Mouse (Mus musculus): ENCODE measurements around the gene Sh2d3c.

The Sh2d3c gene

DNA sequence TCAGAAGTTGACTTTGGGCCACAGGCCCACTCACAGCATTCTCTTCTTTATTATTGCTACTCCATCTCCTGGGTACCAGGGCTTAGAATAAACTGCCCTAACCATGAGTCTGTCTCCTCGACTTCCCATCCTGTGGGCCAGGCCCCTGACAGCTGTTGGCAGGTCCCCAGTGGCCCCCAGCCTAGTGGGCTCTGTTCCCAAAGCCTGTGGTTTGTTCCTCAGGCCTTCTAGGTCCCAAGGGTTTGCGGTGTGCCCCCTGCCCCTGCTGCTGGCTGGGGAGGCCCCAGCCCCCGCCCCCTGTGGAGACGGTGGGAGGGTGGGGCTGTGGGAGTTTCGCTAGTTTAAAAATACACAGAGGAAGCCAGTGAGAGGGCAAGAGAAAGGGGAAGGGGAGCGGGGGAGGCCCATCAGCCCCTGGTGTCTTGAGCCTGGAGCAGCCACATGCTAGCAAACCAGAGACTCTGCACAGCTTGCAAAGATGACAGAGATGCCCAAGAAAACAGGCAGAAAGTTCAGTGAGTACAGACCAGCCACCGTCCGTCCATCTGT is at the start of gene Sh2d3c:
Gene Sh2d3c, plus strand, starts transcription at position 375 of the 549 bp plus-strand sequence.
- DNase-seq = peak; percentile 49 to 53

DNA sequence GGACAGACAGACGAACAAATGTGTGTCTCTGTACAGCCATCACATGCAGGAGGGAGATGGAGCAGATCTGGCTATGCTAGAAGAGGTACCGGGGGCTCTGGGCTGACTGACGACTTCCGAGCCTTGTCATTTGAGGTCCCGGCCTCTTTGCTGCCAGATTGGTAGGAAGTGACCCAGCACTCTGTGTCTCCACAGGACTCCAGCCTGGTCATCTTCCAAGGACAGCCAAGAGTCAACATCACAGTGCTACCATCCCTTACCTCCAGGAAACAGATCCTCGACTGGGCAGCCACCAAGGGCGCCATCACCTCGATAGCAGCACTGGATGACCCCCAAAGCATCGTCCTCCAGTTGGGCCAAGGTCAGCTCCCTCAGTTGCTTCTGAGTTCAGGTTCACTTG is 49.7 kb upstream of the Sh2d3c start:
- no peak for DNase-seq

DNA sequence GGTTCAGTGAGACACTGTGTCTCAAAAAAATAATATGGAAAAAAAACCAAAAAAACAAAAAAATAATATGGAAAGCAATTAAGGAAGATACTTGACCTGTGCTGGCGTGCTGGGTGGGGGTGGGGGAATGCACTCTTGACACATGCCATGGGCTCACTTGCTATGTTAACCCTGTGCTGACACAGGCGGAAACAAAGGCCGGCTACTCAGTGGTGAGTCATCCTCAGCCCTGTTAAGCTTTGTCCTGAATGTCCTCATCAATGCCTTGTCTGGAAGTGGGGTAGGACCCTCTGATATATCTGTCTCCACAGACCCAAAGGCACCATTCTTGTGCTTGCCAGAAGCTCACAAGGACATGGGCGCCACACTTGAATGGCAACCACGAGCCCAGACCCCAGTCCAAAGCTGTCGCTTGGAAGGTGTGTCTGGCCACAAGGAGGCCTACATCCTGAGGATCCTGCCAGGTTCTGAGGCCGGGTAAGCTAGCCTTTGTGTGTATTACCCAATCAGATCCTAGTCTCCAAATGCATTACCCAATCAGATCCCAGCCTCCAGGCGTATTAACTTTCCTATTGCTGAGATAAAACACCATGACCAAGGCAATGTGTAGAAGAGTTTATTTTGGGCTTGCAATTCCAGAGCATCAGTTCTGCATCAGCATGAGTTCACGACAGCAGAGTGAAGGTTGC is 48.8 kb upstream of the Sh2d3c start:
- DNase-seq = no peak

DNA sequence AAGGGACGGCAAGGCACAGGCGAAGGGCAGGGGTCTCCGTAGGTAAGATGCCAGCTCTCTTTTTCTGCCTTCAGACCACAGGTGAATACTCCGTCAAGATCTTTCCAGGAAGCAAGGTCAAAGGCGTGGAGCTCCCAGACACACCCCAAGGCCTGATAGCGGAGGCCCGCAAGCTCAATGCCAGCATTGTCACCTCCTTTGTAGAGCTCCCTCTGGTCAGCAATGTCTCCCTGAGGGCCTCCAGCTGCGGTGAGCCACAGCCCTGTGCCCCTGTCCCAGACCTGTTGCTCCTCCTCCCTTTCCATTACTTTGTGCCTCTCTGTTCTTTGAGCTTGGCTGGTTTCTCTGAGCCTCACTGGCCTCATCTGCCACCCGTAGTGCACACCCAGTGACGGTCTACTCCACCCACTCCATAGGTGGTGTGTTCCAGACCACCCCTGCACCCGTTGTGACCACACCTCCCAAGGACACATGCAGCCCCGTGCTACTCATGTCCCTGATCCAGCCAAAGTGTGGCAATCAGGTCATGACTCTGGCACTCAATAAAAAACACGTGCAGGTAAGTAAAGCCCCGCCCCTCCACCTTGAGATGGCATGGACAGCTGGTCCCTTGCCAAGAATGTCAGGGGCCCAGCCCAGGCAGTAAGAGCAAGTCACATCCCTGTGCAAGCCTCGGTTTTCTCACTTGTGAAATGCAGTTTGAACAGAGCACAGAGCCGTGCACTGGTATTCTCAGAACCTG is 47.5 kb upstream of the Sh2d3c start:
- no peak for DNase-seq

DNA sequence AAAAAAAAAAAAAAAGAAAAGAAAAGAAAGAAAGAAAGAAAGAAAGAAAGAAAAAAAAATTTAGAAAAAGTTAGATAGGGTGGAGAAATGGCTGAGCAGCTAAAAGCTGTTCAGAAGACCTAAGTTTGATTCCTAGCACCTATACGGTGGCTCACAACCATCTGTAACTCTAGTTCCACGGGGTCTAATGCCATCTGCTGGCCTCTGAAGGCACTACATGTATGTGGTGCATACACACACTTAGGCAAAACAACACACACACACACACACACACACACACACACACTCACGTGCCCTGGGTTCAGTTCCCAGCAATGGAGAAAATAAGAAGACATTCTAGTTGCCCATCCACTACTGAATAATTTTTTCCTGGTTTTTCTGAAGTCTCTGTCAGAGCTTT is 44.0 kb upstream of the Sh2d3c start:
- DNase-seq = no peak

DNA sequence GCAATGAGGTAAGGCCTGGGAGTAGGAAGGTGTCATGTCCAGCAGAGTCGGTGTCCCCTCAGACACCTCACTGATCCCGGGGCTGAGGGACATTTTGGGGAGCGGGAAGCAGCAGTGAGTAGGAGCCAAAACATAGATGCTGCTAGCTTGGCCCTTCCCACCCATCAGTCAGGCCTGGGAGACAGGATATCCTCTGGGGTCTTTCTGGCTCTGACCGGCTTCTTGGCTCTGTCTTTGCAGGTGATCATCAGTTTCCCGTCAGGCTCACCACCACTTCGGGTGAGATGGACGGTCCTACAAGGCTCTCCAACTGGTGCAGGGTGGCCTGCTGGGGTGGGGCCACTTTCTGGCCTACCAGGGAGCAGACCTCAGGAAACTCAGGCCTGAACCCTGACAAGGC is 43.2 kb upstream of the Sh2d3c start:
- no peak for DNase-seq

DNA sequence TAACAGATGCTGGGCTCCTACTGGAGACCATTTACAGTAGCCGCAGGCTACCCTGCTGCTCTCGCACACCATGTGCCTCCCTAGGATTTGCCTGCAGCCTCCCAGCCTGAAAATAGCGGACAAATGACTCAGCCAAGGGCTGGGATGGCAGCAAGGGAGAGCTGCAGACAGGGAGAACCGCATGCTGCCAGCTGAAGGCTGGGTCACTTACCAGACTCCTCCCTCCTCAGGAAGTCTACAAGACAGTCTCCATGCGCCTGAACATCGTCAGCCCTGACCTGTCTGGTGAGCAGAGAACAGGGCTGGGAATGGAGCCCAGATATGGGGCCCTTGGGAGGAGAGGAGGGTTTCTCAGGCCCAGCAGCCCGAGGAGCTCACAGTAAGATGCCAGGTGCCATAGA is 40.8 kb upstream of the Sh2d3c start:
- DNase-seq = no peak

DNA sequence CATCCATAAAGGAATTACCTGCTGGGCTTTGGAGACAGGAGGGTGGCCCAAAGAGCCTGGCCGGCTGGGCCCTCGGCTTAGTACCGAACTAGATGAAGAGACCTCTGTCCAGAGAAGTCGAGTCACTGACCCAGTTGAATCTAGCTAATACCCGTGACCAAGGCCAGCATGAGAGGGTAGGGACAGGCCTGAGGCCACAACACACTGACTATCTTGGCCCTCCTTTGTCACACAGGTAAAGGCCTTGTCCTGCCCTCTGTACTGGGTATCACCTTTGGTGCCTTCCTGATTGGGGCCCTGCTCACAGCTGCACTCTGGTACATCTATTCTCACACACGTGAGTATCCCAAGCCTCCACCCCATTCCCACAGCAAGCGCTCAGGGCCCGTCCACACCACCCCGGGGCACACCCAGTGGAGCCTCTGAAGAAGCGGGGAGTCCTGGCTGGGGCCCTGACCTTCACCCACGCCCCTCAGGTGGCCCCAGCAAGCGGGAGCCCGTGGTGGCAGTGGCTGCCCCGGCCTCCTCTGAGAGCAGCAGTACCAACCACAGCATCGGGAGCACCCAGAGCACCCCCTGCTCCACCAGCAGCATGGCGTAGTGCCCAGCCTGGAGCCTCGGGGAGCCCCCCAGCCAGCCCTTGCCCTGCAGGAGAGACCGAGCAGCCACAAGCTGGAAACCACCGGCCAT is 39.7 kb upstream of the Sh2d3c start:
- DNase-seq = no peak

DNA sequence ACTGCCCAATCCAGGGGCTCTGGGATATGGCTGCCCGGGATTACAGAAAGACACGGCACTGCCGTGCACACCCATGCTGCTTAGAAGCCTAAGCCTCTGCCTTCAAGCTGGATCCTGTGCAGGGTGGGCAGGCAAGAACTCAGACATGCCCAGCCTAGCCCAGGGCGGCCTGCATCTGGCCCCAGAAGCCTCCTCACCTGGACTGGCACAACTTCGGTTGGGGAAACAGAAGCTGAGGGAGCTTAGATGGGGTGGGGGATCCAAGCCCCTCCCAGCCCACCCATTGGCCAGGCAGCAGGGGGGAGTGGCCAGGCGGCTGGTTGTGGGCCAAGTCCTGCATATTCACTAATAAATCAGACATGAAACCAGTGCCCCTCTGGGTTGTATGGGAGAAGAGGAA is 39.1 kb upstream of the Sh2d3c start:
- peak; percentile 34 to 43 for DNase-seq

DNA sequence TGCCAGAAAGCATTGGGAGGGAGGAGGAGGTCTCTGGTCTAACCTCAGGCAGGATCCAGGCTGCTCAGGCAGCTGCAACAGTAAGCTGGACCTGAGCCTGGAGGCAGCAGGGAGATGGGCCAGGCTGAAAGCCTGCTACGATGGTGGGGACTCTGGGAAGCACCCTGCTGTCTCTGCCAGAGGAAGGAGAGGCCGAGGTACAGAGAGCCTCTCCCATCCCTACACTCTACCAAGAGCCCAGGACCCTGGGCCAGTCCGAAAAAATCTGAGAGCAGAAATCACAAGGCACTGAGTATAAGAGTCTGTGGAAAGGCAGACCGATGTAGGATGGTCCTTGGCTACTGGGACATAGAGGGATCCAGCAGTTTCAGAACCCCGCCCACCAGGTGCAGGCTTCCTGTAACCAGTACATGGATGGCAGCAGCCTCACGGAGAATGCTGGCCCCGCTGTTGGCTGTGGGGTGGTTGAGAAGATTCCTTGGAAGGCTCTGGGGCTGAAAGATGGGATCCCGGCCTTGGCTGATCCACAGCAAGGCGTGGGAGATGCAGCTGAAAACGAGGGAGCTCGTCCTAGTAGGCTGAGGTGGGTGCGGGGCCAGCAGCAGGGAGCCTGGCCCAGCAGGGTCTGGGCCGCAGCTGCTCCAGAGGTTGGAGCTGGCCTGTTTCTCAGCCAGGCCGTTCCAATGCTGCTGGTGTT is 38.0 kb upstream of the Sh2d3c start:
- DNase-seq = no peak

DNA sequence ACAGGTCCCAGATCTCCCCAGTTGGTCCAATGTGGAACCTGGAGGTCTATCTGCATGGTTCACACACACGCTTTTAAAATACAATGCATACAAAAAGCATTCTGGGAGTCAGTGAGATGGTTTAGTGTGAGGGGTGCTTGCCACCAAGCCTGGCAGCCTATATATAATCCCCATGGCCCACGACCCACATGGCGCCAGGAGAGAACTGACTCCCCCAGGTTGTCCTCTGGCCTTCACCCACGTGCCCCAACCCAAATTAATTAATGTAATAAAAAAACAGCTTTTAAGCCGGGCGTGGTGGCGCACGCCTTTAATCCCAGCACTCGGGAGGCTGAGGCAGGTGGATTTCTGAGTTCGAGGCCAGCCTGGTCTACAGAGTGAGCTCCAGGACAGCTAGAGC is 37.2 kb upstream of the Sh2d3c start:
- DNase-seq = no peak

DNA sequence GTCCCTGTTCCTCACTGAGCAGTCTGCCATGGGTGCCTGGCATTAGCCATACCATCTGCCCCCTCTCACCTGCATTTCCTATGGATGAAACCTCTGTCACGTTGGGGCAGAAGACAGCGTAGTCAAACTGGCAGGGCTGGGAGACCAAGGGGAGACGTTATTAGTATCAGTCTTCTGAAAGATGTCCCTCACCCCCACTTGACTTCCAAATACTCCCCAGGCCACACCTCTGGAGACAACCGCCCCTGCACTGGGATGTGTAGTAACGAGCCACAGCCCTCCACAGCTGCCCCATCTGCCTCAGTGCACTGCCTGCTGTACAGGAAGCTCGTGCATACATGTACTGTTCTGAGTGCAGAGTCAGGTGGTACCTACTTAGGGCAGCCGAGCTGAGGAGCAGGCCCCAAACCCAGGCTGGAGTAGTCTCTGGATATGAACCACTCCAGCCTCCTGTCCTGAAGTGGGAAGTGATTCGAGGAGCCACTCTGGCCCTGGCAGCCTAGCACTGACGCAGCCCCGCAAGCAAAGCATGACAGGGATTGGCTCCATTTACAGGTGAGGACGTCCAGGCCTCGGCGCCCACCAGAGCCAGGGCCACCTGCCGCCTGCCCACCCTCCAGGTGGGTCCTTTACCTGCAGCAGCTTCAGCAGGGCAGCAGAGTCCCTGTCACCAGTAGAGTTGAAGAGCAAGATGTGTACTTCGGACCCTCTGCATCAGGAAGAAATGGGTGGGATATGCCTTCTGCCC is 36.0 kb upstream of the Sh2d3c start:
- DNase-seq = no peak

DNA sequence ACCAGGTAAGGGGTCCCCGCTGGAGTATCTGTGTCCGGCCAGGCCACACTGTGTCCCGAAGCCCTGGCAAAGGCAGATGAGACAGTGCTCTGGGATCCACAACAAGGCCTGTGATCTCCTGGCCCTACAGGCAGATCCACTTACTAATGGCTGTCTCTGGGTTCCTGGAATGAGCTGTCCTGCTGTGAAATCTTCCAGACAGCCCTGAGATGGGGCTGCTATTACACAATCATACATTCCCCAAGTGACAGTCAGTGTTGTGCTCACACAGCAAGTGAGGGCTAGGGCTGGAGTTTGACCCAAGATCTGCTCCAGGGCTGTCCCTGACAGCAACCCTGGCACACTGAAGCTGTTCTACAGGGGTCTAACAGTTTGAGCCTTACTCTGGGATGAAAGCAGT is 35.0 kb upstream of the Sh2d3c start:
- DNase-seq = no peak

DNA sequence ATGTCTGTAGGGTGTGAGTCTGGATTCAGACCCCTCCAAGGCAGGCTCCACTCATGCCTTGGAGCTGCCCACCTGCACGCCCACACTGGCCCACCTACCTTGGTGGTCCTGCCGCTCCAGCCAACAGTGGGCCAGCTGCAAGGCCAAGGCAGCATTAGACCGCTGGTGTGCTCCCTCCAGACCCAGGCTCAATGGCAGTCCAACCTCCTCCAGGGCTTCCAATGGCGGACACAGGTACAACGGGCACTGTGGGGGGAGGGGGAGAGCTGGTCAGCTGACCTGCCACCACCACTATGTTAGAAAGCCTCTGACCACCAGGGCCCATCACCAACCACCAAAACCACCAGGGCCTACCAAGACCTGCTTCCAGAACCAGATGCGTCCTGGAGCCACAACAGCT is 34.2 kb upstream of the Sh2d3c start:
- no peak for DNase-seq

DNA sequence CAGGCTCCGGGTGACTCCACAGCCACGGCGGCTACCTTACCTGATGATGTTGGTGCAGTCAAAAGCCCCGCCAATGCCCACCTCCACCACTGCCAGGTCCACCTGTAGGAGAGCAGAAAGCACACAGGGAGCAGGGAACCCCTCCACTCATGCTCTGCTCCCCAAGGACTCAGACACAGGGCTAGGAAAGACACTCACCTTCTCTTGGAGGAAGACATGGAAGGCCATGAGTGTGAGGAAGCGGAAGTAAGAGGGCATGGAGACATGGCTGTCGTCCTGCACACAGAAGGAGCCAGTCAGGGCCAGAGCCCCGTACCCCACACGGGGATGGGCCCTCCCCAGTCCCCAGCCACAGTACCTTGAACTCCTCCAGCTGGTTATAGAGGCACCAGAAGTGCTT is 33.3 kb upstream of the Sh2d3c start:
- no peak for DNase-seq

DNA sequence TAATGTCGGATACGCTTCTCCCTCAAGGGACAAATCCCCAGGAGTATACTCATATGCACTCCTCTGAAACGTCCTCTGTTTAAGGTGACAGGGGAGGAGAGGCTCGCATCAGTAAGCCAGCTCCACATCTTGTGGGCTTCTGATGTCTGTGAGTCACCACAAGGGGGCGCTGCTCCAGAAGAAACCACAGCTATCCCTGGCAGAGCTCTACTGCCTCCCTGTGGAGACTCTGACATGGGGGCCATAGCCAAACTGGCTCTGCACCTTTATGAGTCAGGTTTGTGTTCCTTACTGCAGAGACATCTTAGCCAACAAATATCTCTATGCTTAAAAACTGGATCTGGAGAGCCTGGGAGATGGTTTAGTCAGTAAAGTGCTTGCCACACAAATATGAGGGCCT is 31.4 kb upstream of the Sh2d3c start:
- DNase-seq = peak; percentile 95 to 97

DNA sequence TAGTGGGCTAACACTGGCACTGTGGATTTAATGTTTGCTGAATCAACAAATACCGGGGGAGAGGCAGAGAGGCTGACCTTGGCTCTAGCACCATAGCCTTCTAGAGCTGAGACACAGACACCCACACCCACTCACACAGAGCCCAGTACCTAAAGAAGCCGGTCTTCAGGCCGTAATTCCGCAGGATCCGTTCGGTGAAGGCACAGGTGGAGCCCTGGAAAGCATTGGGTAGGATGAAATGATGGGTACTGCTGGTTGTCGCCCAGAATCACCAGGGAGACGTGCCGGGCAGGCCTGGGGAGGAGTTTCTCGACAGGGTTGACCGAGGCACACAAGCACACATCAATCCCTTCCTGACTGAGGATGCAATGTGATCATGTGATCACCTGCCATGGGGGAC is 29.8 kb upstream of the Sh2d3c start:
- DNase-seq = no peak

DNA sequence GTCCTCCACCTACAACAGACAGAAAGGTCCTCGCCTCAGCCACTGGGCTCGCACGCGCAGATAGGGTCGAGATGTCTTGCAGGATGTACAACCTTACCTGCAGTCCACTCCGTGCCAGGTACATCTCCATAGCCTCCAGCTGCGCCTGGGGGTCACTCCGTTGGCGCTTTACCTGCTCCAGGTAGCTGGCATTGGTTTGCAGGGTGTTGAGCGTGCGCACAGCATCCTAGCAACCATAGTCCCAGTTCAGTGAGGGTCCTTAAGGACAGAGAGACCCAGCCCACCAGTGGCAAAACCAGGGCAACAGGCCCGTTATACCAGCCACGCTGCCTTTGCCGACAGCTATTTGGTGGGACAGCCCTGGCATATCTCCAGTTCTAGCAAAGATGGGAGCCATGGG is 28.4 kb upstream of the Sh2d3c start:
- peak in 1 of 2 experiments; percentile 38 for DNase-seq

DNA sequence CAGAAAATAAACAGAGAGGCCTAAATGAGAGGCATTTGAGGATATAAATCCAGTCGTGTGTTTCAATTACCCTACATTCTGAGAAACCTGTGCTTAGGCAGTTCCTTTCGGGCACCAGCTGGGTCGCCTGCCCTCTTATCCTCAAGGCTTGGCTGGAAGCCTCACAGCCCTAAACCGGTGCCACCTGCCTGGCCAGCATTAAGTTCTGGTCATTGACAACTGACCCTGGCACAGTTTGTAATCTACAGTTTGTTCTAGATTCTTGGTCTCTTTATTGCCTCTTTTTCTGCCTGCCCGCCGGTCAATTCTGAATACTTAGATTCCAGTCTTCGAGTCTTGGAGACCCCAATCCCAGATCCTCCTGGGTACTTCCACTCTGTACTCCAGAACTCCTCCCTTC is 27.6 kb upstream of the Sh2d3c start:
- DNase-seq = peak; percentile 42 to 47

DNA sequence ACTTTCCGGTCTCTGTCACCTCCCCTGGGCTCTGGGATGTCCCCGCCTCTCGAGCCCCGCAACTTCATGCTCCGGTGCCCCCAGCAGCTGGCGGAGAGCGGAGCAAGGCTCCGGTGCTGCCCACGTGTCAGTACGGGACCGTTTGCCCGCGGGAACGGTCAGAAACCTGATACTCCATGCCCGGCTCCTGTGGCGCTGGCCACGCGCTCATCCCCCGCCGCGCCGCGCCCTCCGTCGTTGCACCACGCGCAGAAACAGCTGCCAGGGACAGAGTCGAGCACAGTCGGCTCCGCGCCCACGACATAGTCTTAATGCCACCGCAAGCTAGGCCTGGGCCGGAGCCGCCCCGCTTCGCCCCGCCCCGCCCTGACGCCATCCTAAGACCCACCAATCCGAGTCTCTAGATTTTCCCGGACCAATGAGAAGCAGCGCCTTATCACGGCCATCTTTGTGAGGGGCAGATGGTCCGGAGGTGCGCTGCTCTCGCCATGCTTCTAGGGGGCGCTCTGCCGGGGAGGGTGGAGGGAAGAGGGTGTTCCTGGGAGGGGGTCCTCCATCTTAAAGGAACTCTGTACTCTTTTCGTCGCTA is 26.9 kb upstream of the Sh2d3c start:
- DNase-seq = peak; percentile 98 to 99

DNA sequence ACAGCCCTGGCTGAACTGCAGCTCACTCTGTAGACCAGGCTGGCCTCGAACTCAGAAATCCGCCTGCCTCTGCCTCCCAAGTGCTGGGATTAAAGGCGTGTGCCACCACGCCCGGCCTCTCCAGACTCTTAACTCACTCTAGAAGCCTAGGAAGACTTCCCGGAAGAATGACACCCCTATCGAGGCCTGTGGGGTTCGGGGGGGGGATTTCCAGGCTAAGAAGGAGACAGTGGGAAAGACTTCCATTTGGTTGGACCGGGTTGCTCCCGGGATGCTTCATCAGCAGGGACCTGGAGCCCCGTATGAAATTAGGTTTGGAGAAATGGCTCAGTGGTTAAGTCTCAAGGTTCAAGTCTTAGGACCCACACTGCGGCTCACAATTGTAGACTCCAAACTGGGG is 26.2 kb upstream of the Sh2d3c start:
- DNase-seq = no peak

DNA sequence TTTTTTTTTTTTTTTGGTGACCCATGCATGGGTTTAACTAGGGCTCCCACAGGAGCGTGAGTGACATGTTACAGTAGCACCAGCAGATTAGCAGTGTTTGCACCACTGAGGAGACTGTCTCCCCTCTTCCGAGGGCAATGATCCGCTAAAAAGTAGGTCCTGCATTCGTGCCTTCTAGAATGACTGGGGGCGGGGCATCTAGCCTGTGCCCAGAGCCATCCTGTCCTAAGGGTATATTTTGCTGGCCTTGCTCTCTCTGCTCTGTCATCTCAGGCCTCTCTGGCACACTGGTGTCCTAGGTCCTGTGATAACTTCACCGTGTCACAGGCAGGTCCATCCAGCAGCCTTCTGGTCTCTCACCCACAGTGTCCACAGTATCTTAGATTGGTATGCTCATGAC is 21.2 kb upstream of the Sh2d3c start:
- DNase-seq = no peak
